Mouse (Mus musculus) neural tube, embryonic 14.5 days (tissue): ENCODE measurements at regions not wholly inside any gene's neighbourhood (a gene's known extent, or its start where the extent isn't known, plus 50 kb on each side); places are given as distances from the start of the nearest gene placed in this dataset.

Experiments
- ATAC-seq: fragments of 200-750 bp; cut with Nextera tagmentation; 2 replicates; pipeline ENCODE4 v1.8.0; 2017; ENCODE audit warnings: low read depth, mild to moderate bottlenecking, moderate TSS enrichment, moderate library complexity
- H3K27ac ChIP-seq: fragments of 300-500 bp; sonication (generic); 2 replicates; pipeline ENCODE4 v1.5.1; 2014; ENCODE audit warnings: low read depth, mild to moderate bottlenecking, control low read depth, low read length, moderate library complexity, mixed read lengths
- H3K27me3 ChIP-seq: fragments of 300-500 bp; sonication (generic); 2 replicates; pipeline ENCODE4 v1.6.1; 2014; ENCODE audit warnings: low read length; ENCODE audit not compliant: control insufficient read depth, insufficient read depth
- H3K36me3 ChIP-seq: fragments of 300-500 bp; sonication (generic); 2 replicates; pipeline ENCODE4 v1.6.1; 2014; ENCODE audit warnings: low read length, mixed read lengths; ENCODE audit not compliant: control insufficient read depth, insufficient read depth
- H3K4me1 ChIP-seq: fragments of 300-500 bp; sonication (generic); 2 replicates; pipeline ENCODE4 v1.6.1; 2014; ENCODE audit warnings: low read length; ENCODE audit not compliant: control insufficient read depth, insufficient read depth
- H3K4me2 ChIP-seq: fragments of 300-500 bp; sonication (generic); 2 replicates; pipeline ENCODE4 v1.6.1; 2014; ENCODE audit warnings: mild to moderate bottlenecking, low read depth, low read length, control low read depth
- H3K4me3 ChIP-seq: fragments of 300-500 bp; sonication (generic); 2 replicates; pipeline ENCODE4 v1.5.1; 2014; ENCODE audit warnings: low read depth, low read length, control low read depth, mixed read lengths
- H3K9ac ChIP-seq: fragments of 300-500 bp; sonication (generic); replicated peaks from 2 replicates; pipeline ENCODE4 v1.6.1; 2014; ENCODE audit warnings: low read depth, mild to moderate bottlenecking, control low read depth, low read length, mixed read lengths
- H3K9me3 ChIP-seq: fragments of 300-500 bp; sonication (generic); 2 replicates; pipeline ENCODE4 v1.6.1; 2016; ENCODE audit warnings: low read length; ENCODE audit not compliant: control insufficient read depth
- WGBS: fragments of 180-500 bp; shearing (Covaris S2); extraction: QIAGEN DNeasy Blood & Tissue Kit; methylation state at CpG from one replicate; pipeline ENCODE4 v1.1.7; 2014; 5-methylcytosine and 5-hydroxymethylcytosine counted together

DNA sequence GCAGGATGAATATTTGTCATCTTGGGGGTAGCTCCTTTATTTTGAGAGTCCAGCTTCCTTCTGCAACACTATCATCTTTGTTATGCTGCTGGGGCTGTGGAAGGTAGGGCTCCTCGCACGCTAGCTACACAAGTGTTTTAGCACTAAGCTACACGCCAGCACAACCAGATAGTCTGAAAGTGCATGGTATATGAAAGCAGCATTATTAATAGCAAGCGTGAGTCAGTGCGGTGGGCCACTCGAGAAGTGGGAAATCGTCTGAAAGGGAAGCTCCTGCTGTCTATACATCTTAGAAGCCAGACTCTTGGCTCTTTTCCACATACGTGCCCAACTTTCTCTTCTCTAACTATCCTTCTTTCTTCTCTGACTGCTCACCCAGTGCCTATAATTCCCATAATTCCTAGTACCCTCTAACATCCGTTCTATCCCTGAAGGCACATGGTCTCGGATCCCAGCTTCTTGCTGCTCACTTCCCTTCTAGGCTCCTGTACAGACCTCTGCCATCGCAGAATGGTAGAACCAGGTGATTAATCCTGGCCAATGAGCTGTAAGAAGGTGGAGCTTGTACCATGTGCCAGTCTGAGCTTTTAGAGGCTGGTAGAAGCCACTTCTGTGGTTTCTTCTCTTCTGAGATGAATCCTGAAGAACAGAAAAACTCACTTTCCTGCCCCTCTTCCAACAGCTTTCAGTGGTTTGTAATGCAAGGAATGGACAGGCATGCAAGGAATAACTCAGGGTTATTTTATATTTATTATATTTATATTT lies 55.5 kb downstream of the E030025P04Rik start:
- no peak overlapping the region for H3K4me3 ChIP-seq
- H3K4me2 ChIP-seq: no peak overlapping the region
- no peak overlapping the region for H3K9ac ChIP-seq
- no peaks in the 10 kb centered on the region for H3K27me3 ChIP-seq
- H3K27ac ChIP-seq: no peak overlapping the region
- no peaks in the 10 kb centered on the region for H3K9me3 ChIP-seq
- H3K4me1 ChIP-seq: no peaks in the 10 kb centered on the region
- 88% methylated on average over 11 of the region's 11 CpGs for WGBS
- no peaks in the 10 kb centered on the region for H3K36me3 ChIP-seq
- ATAC-seq: no peak

GRCm38 (mm10) chr11:109081957-109082356 lies 62.2 kb downstream of the E030025P04Rik start:
- no peaks in the 10 kb centered on the region for H3K36me3 ChIP-seq
- WGBS: 94% methylated on average over 4 of the region's 4 CpGs
- H3K4me3 ChIP-seq: no peak overlapping the region
- H3K9ac ChIP-seq: no peak overlapping the region
- H3K4me2 ChIP-seq: no peak overlapping the region
- no peaks in the 10 kb centered on the region for H3K4me1 ChIP-seq
- ATAC-seq: no peak
- no peak overlapping the region for H3K27ac ChIP-seq
- no peaks in the 10 kb centered on the region for H3K27me3 ChIP-seq
- H3K9me3 ChIP-seq: no peaks in the 10 kb centered on the region

GRCm38 (mm10) chr11:109081454-109081853 lies 62.7 kb downstream of the E030025P04Rik start:
- no peak overlapping the region for H3K27ac ChIP-seq
- ATAC-seq: no peak

DNA sequence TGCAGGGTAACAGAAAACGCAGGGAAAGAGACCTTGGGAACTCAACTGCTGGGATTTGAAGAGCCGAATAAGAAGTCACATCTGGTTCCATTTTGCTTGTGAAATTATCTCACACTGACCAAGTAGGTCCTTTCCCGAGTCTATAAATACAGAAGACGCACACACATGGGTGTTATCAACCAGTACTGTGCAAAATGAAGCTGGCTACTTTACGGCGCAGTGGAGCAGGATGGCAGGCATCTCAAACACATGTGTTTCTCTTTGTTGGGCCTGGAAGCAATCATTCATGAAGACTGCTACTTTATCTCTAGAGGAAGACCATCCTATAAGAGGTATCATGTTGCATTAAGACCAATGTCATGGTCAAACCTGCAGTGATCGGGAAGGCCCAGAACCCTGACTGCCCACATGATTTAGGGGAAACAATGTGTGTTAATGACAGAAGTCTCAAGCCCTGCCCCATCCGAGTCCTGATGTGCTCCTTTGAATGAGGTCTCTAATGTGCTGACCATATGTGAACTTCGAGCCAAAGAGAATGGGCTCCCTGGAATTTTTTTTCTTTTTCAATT lies 63.2 kb downstream of the E030025P04Rik start:
- H3K4me3 ChIP-seq: no peak overlapping the region
- H3K4me1 ChIP-seq: no peaks in the 10 kb centered on the region
- 83% methylated on average over 9 of the region's 9 CpGs for WGBS
- no peaks in the 10 kb centered on the region for H3K36me3 ChIP-seq
- H3K9ac ChIP-seq: no peak overlapping the region
- ATAC-seq: no peak
- H3K4me2 ChIP-seq: no peak overlapping the region
- no peaks in the 10 kb centered on the region for H3K9me3 ChIP-seq
- no peaks in the 10 kb centered on the region for H3K27me3 ChIP-seq
- no peak overlapping the region for H3K27ac ChIP-seq

More at GRCm38 (mm10) chr11:109081454-109081853, 62.7 kb downstream of the E030025P04Rik start:
- no peaks in the 10 kb centered on the region for H3K27me3 ChIP-seq
- H3K9me3 ChIP-seq: no peaks in the 10 kb centered on the region
- H3K4me1 ChIP-seq: no peaks in the 10 kb centered on the region
- H3K4me3 ChIP-seq: no peak overlapping the region
- H3K36me3 ChIP-seq: no peaks in the 10 kb centered on the region
- 37% methylated on average over 10 of the region's 10 CpGs for WGBS
- no peak overlapping the region for H3K4me2 ChIP-seq
- no peak overlapping the region for H3K9ac ChIP-seq

GRCm38 (mm10) chr11:109079466-109079865 lies 64.7 kb downstream of the E030025P04Rik start:
- 68% methylated on average over 4 of the region's 4 CpGs for WGBS

DNA sequence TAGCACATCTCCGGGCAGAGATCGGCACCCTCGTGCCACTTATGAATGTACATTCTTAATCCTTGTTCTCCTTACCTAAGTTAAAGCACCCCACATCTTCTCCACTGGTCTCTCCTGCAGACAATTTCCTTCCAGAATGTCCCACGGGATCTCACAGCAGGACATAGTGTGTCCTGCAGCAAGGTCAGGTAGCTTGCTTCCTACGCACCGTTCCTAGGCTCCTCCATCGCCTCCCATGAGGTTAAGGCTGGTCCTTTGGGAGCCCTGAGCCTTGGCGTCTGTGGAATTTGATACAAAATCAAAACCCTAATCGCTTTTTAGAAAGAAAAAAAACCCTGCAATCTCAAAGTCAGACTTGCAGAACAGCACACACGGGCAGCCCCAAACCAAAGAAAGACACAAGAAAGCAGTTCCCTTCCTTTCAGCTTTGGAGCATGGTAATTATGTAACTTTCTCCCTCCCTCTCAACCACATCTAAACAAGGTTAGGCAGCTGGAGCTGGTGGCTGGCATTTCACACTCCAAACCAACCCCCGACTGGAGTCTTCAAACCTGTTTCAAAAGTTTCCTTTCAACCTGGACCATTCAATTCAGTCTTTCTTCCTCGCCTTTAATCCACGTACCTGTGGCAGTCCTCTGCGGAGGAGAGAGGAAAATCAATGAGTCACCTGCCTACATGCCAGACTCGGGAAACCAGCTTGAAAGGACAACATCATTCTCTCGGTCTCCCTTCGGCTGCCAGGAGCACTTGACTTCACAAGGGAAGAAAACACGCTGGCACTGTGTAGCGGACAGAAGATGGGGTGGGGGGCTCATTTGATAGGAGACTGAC lies 67.4 kb downstream of the E030025P04Rik start:
- Histone ChIP-seq H3K9ac (no peak overlapping the region), H3K36me3 (no peaks in the 10 kb centered on the region), H3K9me3 (no peaks in the 10 kb centered on the region), H3K27ac (no peak overlapping the region), H3K4me2 (no peak overlapping the region), H3K4me1 (no peaks in the 10 kb centered on the region), H3K4me3 (no peak overlapping the region), H3K27me3 (no peaks in the 10 kb centered on the region)
- 84% methylated on average over 19 of the region's 19 CpGs for WGBS
- ATAC-seq: no peak

More at GRCm38 (mm10) chr11:109079466-109079865, 64.7 kb downstream of the E030025P04Rik start:
- H3K4me2 ChIP-seq: no peak overlapping the region
- ATAC-seq: no peak
- H3K27me3 ChIP-seq: no peaks in the 10 kb centered on the region
- no peak overlapping the region for H3K4me3 ChIP-seq
- no peaks in the 10 kb centered on the region for H3K4me1 ChIP-seq
- H3K9ac ChIP-seq: no peak overlapping the region
- H3K27ac ChIP-seq: no peak overlapping the region
- no peaks in the 10 kb centered on the region for H3K9me3 ChIP-seq
- H3K36me3 ChIP-seq: no peaks in the 10 kb centered on the region

DNA sequence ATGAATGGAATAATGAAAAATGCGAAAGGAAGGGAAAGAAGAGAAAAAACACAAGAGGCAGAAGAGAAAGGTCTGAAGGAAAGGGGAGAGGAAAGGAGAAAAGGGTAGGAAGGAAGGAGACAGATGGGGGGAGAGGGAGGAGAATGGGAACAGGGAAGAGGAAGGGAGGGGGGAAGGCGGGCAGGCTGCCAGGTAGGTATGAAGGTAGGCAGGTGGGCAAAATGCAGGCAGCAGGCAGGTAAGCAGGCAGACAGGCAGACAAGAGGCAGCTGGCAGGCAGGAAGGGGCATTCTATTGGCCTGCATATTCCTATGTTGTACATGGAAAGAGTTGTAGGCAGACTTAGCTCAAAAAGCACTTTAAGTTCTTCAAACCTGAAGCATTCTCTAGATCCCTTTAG lies 72.8 kb downstream of the E030025P04Rik start:
- no peak for ATAC-seq
- WGBS: 59% methylated on average over 2 of the region's 2 CpGs
- H3K36me3 ChIP-seq: no peaks in the 10 kb centered on the region
- peaks cover 8% of the 10 kb centered on the region; the same call in 1 of the 2 replicates for H3K4me1 ChIP-seq
- no peak overlapping the region for H3K9ac ChIP-seq
- no peak overlapping the region for H3K27ac ChIP-seq
- no peaks in the 10 kb centered on the region for H3K9me3 ChIP-seq
- H3K4me2 ChIP-seq: no peak overlapping the region
- no peak overlapping the region for H3K4me3 ChIP-seq
- no peaks in the 10 kb centered on the region for H3K27me3 ChIP-seq

GRCm38 (mm10) chr11:109070412-109070811 lies 73.8 kb downstream of the E030025P04Rik start:
- Histone ChIP-seq H3K9ac (no peak overlapping the region), H3K9me3 (no peaks in the 10 kb centered on the region), H3K27ac (no peak overlapping the region), H3K27me3 (no peaks in the 10 kb centered on the region), H3K4me2 (no peak overlapping the region), H3K4me1 (peaks cover 8% of the 10 kb centered on the region; the same call in 1 of the 2 replicates), H3K36me3 (no peaks in the 10 kb centered on the region), H3K4me3 (no peak overlapping the region)
- WGBS: 33% methylated on average over 9 of the region's 9 CpGs
- no peak for ATAC-seq

- H3K9ac ChIP-seq: no peak overlapping the region
- peak overlapping the region; percentile 69; the same call in 1 of the 2 replicates for H3K27ac ChIP-seq
- no peak for ATAC-seq
- H3K4me3 ChIP-seq: no peak overlapping the region
- no peaks in the 10 kb centered on the region for H3K9me3 ChIP-seq
- H3K36me3 ChIP-seq: no peaks in the 10 kb centered on the region
- no peaks in the 10 kb centered on the region for H3K27me3 ChIP-seq
- H3K4me1 ChIP-seq: peaks cover 8% of the 10 kb centered on the region; the same call in 1 of the 2 replicates
- no peak overlapping the region for H3K4me2 ChIP-seq
- 11% methylated on average over 6 of the region's 6 CpGs for WGBS
Measured at GRCm38 (mm10) chr11:109069326-109069709, 74.9 kb downstream of the E030025P04Rik start.
